Mouse (Mus musculus) ES-E14 (cell line): Measurements from ENCODE around the gene Arsb. TPM values are rescaled to one million over a fixed set of nuclear protein-coding genes. Genes with fewer than 3 reads are reported as not detected.

ENCODE experiments used
- DNase-seq: peaks from one replicate; pipeline ENCODE4 v3.0.0-alpha.2; 2013; ENCODE audit warnings: low read depth, low spot score
- H3K27ac ChIP-seq: 2 replicates; pipeline ENCODE4 v1.5.1; 2012; ENCODE audit warnings: low read depth, mild to moderate bottlenecking, low read length, moderate library complexity, mixed read lengths; ENCODE audit not compliant: poor library complexity, insufficient read depth, severe bottlenecking
- H3K36me3 ChIP-seq: 2 replicates; pipeline ENCODE4 v1.6.1; 2012; ENCODE audit warnings: mild to moderate bottlenecking, low read length, moderate library complexity, mixed read lengths; ENCODE audit not compliant: control insufficient read depth, poor library complexity, insufficient read depth, severe bottlenecking
- H3K4me1 ChIP-seq, 2 experiments: fragments of 150-350 bp in 1 of 2; sonication (generic) in 1 of 2; 2 replicates each; pipeline ENCODE4 v1.6.1; 2012; ENCODE audit warnings: low read length in 2 of 2, mild to moderate bottlenecking in 1 of 2, mixed read lengths in 1 of 2; ENCODE audit not compliant: control insufficient read depth in 2 of 2, insufficient read depth in 2 of 2, poor library complexity in 1 of 2
- H3K4me3 ChIP-seq, 2 experiments: fragments of 150-350 bp in 1 of 2; sonication (generic) in 1 of 2; 2 replicates each; pipeline ENCODE4 v1.5.1; 2012; ENCODE audit warnings: low read length in 2 of 2, low read depth in 1 of 2, mild to moderate bottlenecking in 1 of 2, mixed read lengths in 1 of 2; ENCODE audit not compliant: insufficient read depth in 1 of 2, poor library complexity in 1 of 2, severe bottlenecking in 1 of 2
- H3K9ac ChIP-seq: 2 replicates; pipeline ENCODE4 v1.6.1; 2012; ENCODE audit warnings: low read depth, mild to moderate bottlenecking, low read length, mixed read lengths; ENCODE audit not compliant: poor library complexity, insufficient read depth, severe bottlenecking
- H3K9me3 ChIP-seq: fragments of 150-350 bp; sonication (generic); 2 replicates; pipeline ENCODE4 v1.6.1; 2012; ENCODE audit warnings: low read depth, mild to moderate bottlenecking, low read length; ENCODE audit not compliant: control insufficient read depth, insufficient read depth
- CHD2 ChIP-seq: IDR thresholded peaks from 2 replicates; pipeline ENCODE4 v1.6.1; 2014; ENCODE audit warnings: mild to moderate bottlenecking, low read depth, low read length, inconsistent platforms
- HCFC1 ChIP-seq: IDR thresholded peaks from 2 replicates; pipeline ENCODE4 v1.6.1; 2012; ENCODE audit warnings: low read length, inconsistent platforms, borderline replicate concordance; ENCODE audit not compliant: insufficient read depth
- MAFK ChIP-seq: IDR thresholded peaks from 2 replicates; pipeline ENCODE4 v1.6.1; 2014; ENCODE audit warnings: mild to moderate bottlenecking, low read depth, low read length, inconsistent platforms; ENCODE audit not compliant: insufficient read depth
- ZC3H11A ChIP-seq: IDR thresholded peaks from 2 replicates; pipeline ENCODE4 v1.6.1; 2012; ENCODE audit warnings: low read depth, mild to moderate bottlenecking, inconsistent platforms, low read length, borderline replicate concordance
- ZNF384 ChIP-seq: IDR thresholded peaks from 2 replicates; pipeline ENCODE4 v1.6.1; 2012; ENCODE audit warnings: low read depth, low read length, inconsistent platforms
- in situ Hi-C, 2 experiments: fragments of 600-800 bp; cut with MboI; formaldehyde crosslinking; loops; one replicate each; pipeline ENCODE4 v1.15.1; 2025; ENCODE audit warnings: low sequenced_read_pairs in 2 of 2, inconsistent platforms in 1 of 2; ENCODE audit not compliant: unreplicated experiment in 2 of 2
- total RNA-seq: library from RNA; depleted of rRNA; stranded (reverse); fragments of 300-350 nt; gene quantifications from 2 replicates; pipeline ENCODE4 v1.2.3, GENCODE M21; 2012

The Arsb gene
- total RNA-seq, 1 experiment: 1.1 TPM

GRCm38 (mm10) chr13:93853767-93854166 is 82.3 kb downstream of the Arsb start:
- TF ChIP-seq CHD2 (no peak), ZNF384 (no peak)
- Histone ChIP-seq H3K27ac (no peak overlapping the region), H3K4me1 (no peaks in the 10 kb centered on the region), H3K9me3 (no peaks in the 10 kb centered on the region), H3K36me3 (no peaks in the 10 kb centered on the region), H3K4me3 (no peak overlapping the region), H3K9ac (no peak overlapping the region)
- DNase-seq: no peak
- in situ Hi-C loops: no loop called here

GRCm38 (mm10) chr13:93854325-93854724 is 82.9 kb downstream of the Arsb start:
- no peak overlapping the region for H3K9ac ChIP-seq
- H3K4me1 ChIP-seq: no peaks in the 10 kb centered on the region
- in situ Hi-C loops: no loop called here
- no peaks in the 10 kb centered on the region for H3K9me3 ChIP-seq
- no peak overlapping the region for H3K27ac ChIP-seq
- H3K36me3 ChIP-seq: no peaks in the 10 kb centered on the region
- H3K4me3 ChIP-seq: no peak overlapping the region
- TF ChIP-seq ZNF384: no peak
- TF ChIP-seq MAFK: no peak
- TF ChIP-seq CHD2: no peak
- no peak for TF ChIP-seq ZC3H11A
- TF ChIP-seq HCFC1: no peak
- DNase-seq: no peak

GRCm38 (mm10) chr13:93854966-93855562 is 83.6 kb downstream of the Arsb start:
- Histone ChIP-seq H3K36me3 (no peaks in the 10 kb centered on the region), H3K9ac (no peak overlapping the region), H3K27ac (no peak overlapping the region), H3K4me1 (no peaks in the 10 kb centered on the region), H3K4me3 (no peak overlapping the region), H3K9me3 (no peaks in the 10 kb centered on the region)
- DNase-seq: no peak
- TF ChIP-seq ZNF384: no peak
- no peak for TF ChIP-seq CHD2
- no peak for TF ChIP-seq ZC3H11A
- TF ChIP-seq HCFC1: no peak
- no peak for TF ChIP-seq MAFK
- in situ Hi-C loops: no loop called here

GRCm38 (mm10) chr13:93855701-93856183 is 84.3 kb downstream of the Arsb start:
- H3K36me3 ChIP-seq: no peaks in the 10 kb centered on the region
- H3K9ac ChIP-seq: no peak overlapping the region
- H3K4me3 ChIP-seq: no peak overlapping the region
- TF ChIP-seq MAFK (no peak), HCFC1 (no peak), ZC3H11A (no peak), ZNF384 (no peak), CHD2 (no peak)
- no peaks in the 10 kb centered on the region for H3K9me3 ChIP-seq
- no peak for DNase-seq
- no peaks in the 10 kb centered on the region for H3K4me1 ChIP-seq
- in situ Hi-C loops: no loop called here
- no peak overlapping the region for H3K27ac ChIP-seq

GRCm38 (mm10) chr13:93861211-93861610 is 89.8 kb downstream of the Arsb start:
- no peak for DNase-seq
- in situ Hi-C loops: no loop called here
- H3K9ac ChIP-seq: no peak overlapping the region
- H3K27ac ChIP-seq: no peak overlapping the region
- no peaks in the 10 kb centered on the region for H3K9me3 ChIP-seq
- TF ChIP-seq HCFC1: no peak
- TF ChIP-seq ZNF384: no peak
- TF ChIP-seq CHD2: no peak
- TF ChIP-seq ZC3H11A: no peak
- H3K4me1 ChIP-seq: no peaks in the 10 kb centered on the region
- no peak overlapping the region for H3K4me3 ChIP-seq
- H3K36me3 ChIP-seq: no peaks in the 10 kb centered on the region
